Mouse (Mus musculus) spleen, embryonic (tissue): ENCODE results near the gene Gad1.
"Not testable (repeated sequence)": the region's sequence is repeated elsewhere in the genome, so short reads cannot be mapped to it uniquely, and the experiment has no call there.

ENCODE experiments used
- CTCF ChIA-PET: fragments of 350-600 bp; sonication (Branson Sonifier 250); formaldehyde crosslinking; loops from one replicate; lab custom pipeline; 2022; lab: Charles Lee

The Gad1 gene

GRCm38 (mm10) chr2:70552772-70553171, at the start of gene Gad1:
Gene Gad1, plus strand, starts transcription at chr2:70553072.
- CTCF ChIA-PET = no interaction called here

GRCm38 (mm10) chr2:70503436-70503835, 49.4 kb upstream of the Gad1 start:
- CTCF ChIA-PET = interaction anchor here (0.5 kb wide), 1 partner anchor 8 kb away, joined by 4 read pairs; no protein-coding TSS in a partner anchor

- CTCF ChIA-PET = interaction anchor here (0.7 kb wide), 1 partner anchor 16 kb away, joined by 4 read pairs; no protein-coding TSS in a partner anchor
Measured at GRCm38 (mm10) chr2:70505229-70505628, 47.6 kb upstream of the Gad1 start.

- CTCF ChIA-PET = interaction anchor here (0.7 kb wide), 3 partner anchors 15 to 408 kb away, joined by 4 to 17 read pairs (median 13); no protein-coding TSS in a partner anchor
Measured at GRCm38 (mm10) chr2:70505896-70506295, 47.0 kb upstream of the Gad1 start.

DNA sequence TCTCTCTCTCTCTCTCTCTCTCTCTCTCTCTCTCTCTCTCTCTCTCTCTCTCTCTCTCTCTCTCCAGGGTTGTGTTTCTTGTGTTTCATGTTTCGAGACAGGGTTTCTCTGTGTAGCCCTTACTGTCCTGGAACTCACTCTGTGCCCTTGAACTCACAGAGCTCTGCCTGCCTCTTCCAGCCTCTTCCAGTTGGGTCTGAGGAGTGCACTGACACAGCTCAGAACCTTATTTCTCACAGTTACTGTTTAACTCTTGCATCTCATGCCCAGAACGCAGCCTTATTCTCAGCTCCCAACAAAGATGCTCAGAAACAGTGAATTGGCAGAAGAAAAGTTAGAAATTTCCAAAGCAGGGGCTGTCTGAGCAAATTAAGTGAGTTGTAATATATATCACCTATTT, 46.5 kb upstream of the Gad1 start:
- CTCF ChIA-PET = interaction anchor here (0.7 kb wide), 2 partner anchors 108 to 409 kb away, joined by 13 to 17 read pairs; no protein-coding TSS in a partner anchor

GRCm38 (mm10) chr2:70508496-70508895, 44.4 kb upstream of the Gad1 start, which contains the start of gene Erich2:
Gene Erich2, plus strand, starts transcription at chr2:70508819.
- CTCF ChIA-PET = no interaction called here

DNA sequence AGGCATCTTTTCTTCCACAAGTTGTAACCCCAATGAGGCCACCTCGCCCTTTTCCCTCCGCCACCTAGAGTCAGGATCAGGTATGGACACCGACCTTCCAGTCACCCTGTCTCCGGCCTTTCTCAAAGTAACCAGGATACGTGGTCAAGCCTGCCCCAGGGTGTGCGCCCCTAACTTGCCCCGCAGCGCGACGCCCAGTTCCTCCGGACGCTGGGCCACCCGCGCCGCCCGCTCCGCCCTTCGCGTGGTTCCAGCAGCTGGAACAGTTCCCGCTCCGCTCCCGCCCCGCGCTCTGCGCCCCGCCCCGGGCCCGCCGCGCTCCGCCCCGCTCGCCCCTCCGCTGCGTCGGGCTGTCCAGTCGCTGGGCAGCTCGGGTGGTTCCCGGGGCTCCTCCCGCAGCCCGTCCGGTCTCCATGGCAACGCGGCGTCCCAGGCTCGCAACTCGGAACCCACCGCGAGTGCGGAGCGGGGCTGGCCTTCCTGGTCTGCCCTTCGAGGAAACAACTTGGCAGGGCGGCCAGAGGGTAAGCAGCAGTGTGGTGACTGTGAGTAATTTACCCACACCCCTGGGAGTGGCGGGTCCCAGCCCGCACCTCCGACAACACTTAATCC, 43.7 kb upstream of the Gad1 start:
- CTCF ChIA-PET = interaction anchor here (0.7 kb wide), 1 partner anchor 137 kb away, joined by 4 read pairs; no protein-coding TSS in a partner anchor

- CTCF ChIA-PET = not testable (repeated sequence)
Measured at GRCm38 (mm10) chr2:70538283-70538682, 14.6 kb upstream of the Gad1 start.

DNA sequence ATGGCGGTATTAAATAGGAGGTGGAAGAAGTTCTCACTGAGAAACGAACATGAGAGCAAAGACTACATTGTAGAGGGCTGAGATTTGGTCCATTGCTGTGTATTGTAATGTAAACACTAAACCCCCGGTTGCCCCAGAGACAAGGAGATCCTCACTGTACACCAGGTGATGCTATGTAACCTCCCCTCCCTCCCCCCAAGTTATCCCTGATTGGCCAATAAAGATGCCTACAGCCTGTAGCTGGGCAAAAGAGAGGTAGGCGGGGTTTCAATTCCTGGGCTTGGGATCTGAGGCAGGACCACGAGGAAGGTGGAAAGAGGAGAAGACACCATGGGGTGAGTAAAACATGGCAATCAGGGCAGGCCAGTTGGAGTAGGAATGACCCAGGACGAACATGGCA, 2.2 kb upstream of the Gad1 start:
- CTCF ChIA-PET = no interaction called here

GRCm38 (mm10) chr2:70551446-70551845, 1.4 kb upstream of the Gad1 start:
- CTCF ChIA-PET = no interaction called here

- CTCF ChIA-PET = no interaction called here
Measured at GRCm38 (mm10) chr2:70552067-70552598, 739 bp upstream of the Gad1 start.

DNA sequence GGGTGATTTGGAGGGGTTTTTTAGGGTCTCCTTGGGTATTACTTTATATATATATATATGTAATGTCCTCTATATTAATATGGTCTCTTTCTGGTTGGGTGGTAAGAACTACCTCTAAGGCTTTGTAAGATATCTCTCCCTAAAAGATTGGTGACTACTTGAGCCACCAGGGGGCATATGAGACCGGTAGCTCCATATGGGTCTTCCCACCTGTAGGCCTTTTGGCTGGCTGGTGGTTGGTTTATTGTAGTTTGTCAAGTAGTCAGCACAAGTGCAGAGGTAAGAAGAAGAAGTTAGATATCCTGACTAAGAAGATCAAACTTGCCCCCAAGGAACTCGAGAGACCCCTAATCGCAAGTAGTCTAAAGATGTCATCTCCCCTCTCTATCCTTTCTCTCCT, 954 bp downstream of the Gad1 start:
- CTCF ChIA-PET = interaction anchor here (1.3 kb wide), 1 partner anchor 10 kb away, joined by 5 read pairs; no protein-coding TSS in a partner anchor

GRCm38 (mm10) chr2:70558112-70558842, 5.4 kb downstream of the Gad1 start:
- CTCF ChIA-PET = interaction anchor here (0.6 to 1.2 kb wide), 3 partner anchors 10 to 468 kb away, joined by 3 to 6 read pairs (median 5); no protein-coding TSS in a partner anchor

- CTCF ChIA-PET = interaction anchor here (0.6 to 1.2 kb wide), 3 partner anchors 11 to 1299 kb away, joined by 3 to 6 read pairs (median 5); no protein-coding TSS in a partner anchor
Measured at GRCm38 (mm10) chr2:70558843-70559451, 6.1 kb downstream of the Gad1 start.

- CTCF ChIA-PET = interaction anchor here (0.6 to 1.0 kb wide), 2 partner anchors 432 to 1299 kb away, joined by 3 to 6 read pairs; no protein-coding TSS in a partner anchor
Measured at GRCm38 (mm10) chr2:70559520-70559919, 6.6 kb downstream of the Gad1 start.

GRCm38 (mm10) chr2:70561077-70561795, 8.4 kb downstream of the Gad1 start:
- CTCF ChIA-PET = interaction anchor here (0.6 kb wide), 1 partner anchor 339 kb away, joined by 5 read pairs; no protein-coding TSS in a partner anchor

DNA sequence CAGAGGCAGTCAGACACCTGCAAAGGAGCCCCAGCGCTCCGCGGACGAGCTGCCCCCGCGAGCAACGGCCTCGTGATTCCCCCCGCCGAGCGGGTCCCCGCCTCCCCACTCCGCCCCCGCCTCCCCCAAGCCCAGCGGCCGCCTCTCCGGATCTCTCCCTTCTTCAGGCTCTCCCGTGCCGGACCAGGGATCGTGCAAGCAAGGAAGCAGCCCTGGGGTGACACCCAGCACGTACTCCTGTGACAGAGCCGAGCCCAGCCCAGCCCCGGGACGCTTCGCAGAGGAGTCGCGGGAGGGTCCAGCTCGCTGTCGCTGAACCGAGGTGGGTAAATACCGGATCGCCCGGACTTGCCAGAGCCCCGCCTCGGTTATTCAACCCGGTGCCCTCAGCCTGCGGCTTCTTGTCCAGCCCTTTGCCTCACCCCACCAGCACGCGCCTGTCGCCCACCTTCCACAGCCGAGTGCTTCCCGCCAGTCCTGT, 9.2 kb downstream of the Gad1 start:
- CTCF ChIA-PET = interaction anchor here (0.6 to 0.7 kb wide), 2 partner anchors 32 to 315 kb away, joined by 3 to 6 read pairs; no protein-coding TSS in a partner anchor

DNA sequence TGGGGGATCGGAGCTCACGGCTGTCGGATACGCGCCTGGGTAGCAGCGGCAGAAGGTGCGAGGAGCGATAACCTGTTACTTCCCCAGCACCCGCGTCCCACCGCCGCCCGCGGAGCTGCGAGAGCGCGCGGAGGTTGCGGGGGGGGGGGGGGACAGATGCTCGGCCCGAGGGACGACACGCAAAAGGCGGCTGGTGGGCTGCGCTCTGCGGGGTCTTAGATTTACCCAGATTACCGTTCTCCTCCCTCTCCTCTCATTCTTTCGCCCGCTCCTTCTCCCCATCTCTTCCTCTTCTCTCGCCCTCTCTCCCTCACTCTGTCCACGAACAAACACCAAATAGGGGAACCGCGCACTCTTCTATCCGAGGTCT, 9.7 kb downstream of the Gad1 start:
- CTCF ChIA-PET = interaction anchor here (0.6 to 0.7 kb wide), 2 partner anchors 31 to 316 kb away, joined by 3 to 6 read pairs; no protein-coding TSS in a partner anchor

DNA sequence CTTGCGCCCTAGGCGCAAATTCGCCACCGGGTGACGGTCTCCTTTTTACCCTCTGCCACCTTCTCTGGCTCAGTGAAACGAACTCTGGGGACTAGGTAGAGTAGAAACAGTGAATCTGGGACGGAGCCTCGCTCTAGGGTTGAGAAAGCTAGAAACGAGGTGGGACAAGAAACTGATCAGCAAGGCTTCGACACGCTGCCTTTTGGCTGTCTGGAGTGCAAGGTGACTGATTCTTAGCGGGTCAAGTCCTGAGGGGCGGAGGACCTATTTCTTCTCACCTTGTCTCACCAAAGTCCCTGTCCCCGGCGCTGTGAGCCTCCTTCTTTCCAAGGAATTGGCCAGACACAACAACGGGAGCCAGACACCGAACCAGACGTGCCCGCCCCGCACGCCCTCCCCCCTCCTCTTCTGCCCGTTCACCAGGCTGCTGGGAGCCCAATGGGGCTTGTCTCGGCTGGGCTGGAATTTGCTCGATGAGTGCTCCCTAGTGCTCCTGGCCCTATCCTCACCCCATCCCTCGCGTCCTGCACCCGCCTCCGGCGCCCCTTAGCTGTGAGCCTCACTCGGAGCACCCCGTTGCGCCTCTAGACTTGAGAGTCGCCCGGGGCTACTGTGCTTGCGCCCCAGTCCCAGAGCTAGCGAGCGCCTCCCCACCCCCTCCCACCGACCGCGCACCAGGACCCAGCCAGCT, 10.3 kb downstream of the Gad1 start:
- CTCF ChIA-PET = interaction anchor here (1.3 kb wide), 1 partner anchor 9 kb away, joined by 5 read pairs; no protein-coding TSS in a partner anchor
